Mouse (Mus musculus) mature B cell (primary cell): ENCODE measurements around the gene Fhl1.

Experiments used
- in situ Hi-C: fragments of 300-500 bp; cut with MboI; formaldehyde crosslinking; loops from 2 replicates; pipeline ENCODE4 v1.14.3; 2019

Fhl1 gene

GRCm38 (mm10) chrX:56731306-56732201 lies at the start of gene Fhl1:
TSS of gene Fhl1 (plus strand) at chrX:56731787.
- in situ Hi-C loops, result no loop called here

DNA sequence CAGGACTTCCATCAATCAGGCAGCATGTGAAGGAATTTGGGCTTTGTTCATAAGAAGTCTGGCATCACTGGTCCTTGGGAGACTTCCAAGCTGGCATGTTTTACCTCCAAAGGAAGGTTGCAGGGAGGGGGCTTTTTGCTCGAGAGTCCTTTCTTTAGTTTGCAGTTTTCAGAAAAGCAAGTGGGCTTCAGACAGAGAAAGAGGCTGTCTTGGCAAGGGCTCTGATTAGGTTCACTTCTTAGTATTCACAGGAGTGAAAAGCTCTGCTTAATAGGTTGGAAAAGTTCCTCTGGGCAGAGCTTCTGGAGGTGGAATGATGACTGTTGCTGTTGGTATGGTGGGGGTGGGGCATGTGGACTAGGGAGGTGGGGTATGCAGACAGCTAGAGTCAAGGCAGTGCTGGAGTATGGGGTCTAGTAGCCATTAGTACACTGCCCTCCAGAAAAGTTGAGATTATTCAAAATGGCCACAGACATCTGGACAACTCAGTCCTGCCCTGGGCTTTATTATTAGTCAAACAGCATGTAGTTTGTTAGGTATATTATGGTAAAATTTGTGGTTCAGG lies 49.3 kb upstream of the Fhl1 start:
- in situ Hi-C loops, result no loop called here

DNA sequence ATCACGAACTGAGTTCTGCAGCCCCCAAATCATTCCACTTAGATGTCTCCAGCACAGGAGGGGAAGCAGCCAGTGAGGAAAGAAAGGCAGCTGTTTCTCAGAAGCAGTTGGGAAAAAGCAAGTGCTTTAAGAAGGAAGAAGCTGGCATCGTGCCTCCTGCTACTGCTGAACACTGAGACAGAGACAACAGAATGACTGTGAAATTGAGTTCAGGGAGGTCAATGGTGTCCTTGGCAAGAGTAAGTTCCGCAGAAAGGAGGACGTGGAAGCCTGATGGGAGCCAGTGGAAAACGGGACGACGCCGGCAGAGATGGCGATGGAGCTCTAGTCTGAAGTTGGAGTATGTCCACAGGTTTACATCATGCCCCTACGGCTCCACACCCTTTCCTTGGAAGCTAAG lies 48.1 kb upstream of the Fhl1 start:
- in situ Hi-C loops, result no loop called here

DNA sequence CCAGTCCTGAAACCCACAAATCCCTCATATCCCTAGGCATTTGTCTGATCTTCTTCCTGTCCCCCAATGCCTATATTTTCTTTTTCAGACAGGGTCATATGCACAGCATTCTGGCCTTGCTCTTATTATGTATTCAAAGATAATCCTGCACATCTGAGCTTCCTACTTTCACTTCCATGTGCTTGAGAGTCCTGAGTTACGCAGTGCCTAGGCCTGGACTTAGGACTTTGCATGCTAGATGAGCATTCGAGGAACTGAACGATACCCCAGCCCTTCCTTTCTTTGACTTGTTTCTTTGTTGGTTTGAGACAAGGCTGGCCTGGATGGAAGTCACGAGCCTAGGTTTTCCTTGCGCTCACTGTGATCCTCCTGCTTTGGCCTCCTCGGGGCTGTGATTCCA lies 39.0 kb upstream of the Fhl1 start:
- in situ Hi-C loops, result no loop called here

DNA sequence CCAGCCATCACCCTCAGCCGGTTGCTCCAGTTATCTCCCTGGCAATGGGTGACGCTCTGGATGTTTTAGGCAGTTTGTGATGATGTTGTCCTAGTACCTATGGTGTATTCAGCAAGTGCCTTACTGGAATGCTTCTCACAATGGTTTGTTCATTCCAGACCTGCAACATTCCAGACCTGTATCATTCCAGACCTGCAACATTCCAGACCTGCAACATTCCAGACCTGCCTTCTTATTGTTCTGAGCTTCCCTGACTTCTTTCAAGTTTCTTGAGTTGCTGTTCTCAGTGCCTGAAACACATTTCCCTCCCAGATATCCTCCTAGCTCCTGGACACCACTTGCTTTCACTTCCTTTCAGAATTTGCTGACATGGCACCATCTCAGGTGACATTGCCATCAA lies 37.0 kb upstream of the Fhl1 start:
- in situ Hi-C loops, result no loop called here

DNA sequence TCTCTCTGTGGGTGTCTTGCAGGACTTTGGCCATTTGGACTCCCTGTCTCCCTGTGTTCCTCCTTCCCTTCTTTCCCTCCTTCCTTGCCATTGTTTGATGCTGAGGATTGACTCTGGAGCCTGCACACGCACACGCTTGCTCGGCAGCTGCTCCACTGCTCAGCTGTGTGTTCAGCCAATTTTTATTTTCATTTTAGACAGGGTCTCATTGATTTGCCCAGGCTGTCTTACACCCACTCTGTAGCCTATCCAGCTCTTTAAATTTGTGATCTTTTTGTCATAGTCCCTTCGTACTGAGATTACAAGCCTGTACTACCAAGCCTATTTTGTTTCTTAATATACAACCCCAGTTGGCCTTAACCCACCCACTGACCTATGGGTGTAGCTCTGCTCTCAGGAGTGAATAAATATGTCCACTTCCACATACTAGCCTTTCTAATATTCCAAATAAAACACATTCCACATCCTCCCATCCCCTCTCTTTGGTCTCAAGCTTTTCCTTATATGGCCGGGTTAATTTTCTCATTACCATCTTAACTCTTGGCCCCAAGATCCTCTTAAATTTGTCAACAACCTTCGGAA lies 34.3 kb upstream of the Fhl1 start:
- in situ Hi-C loops, result no loop called here

DNA sequence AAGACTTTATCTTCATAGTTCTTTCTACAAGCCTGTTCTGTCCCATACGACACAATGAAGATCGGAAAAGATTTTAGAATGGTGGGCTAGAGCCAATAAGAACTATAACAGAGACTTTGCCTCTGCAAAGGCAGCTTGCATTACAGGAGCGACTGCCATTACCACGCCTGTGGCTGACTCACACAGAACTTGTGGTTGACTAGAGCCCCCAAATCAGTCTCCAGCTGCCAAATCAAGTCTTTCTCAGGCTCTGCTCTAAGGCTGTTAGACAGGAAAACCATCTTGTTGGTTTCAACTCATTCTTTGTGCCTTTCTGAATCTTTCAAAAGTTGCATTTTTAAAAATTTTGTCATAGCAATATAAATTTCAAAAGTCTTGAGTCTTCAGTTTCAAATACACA lies 33.7 kb upstream of the Fhl1 start:
- in situ Hi-C loops, result no loop called here

GRCm38 (mm10) chrX:56701261-56701660 lies 30.3 kb upstream of the Fhl1 start:
- in situ Hi-C loops, result no loop called here

GRCm38 (mm10) chrX:56703965-56704562 lies 27.5 kb upstream of the Fhl1 start:
- in situ Hi-C loops, result no loop called here

DNA sequence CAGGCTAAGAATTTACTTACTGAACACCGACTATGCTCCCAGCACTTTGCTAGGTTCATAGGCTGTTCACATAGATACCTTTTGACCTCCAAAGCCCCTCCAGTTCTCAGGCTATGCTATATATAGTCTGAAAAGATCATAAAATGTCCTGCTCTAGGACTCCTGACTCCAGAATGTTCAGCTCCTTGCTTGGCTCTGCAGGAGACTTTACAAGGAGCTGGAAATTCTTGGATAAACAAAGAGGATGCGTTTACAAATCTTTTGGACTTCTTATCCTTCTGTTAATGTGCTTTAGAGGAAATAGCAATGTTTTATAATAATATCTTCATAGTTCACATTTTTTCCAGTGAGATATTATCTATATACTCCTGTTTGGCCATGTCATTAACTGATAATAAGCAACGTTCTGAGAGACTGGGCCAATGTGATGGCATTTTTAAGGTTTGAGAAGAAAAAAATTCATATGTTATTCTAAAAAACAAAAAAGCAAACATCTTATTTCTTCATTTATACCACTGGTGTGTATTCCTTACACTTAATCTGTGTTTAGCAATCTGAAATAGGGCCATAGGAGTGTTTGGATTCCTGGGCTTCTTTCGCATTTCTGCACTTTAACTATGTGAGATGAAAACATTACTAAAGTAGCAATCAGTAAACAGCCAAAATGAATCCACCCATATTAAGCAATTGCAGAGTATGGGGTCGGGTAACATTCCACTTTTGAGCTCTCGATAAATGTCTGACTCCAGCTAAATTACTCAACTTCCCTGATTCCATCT lies 22.8 kb upstream of the Fhl1 start:
- in situ Hi-C loops, result no loop called here

DNA sequence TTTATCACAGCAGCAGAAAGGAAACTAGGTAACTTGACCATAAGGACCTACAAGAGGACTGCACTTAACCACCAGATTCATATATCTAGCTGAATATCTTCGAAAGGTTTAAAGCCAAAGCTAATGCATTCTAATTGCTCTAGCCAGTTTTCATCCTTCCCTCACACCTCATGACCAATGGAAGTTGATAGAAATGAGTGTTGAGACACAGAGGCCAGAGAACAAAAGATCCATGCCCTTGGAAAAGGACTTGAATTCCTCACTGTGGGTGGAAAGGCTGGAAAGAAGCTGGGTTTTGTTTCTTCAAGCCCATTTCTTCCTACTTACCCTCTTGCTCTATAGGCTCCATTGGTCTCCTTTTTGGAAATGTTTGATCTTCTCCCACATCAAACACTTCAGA lies 21.1 kb upstream of the Fhl1 start:
- in situ Hi-C loops, result no loop called here

GRCm38 (mm10) chrX:56712666-56713065 lies 18.9 kb upstream of the Fhl1 start:
- in situ Hi-C loops, result no loop called here

DNA sequence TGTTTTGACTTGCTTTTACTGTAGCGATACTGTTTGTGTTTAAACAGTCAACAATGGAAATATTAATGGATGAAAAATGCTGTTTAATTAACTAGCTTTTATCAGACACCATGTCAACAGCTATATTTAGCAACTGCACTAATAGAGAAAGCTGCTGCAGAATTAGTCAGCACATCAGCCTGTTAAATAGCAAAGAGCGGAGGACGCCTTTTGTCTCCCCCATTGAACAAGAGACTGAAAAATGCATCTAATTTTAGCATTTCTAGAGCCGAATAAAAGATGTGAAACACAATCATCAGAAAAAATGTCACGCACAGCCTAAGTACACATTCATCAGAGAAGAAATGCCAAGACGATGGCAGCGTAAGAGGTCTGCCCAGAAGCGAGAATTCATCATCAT lies 9.0 kb upstream of the Fhl1 start:
- in situ Hi-C loops, result no loop called here

- in situ Hi-C loops, result no loop called here
These were observed 3.1 kb upstream of the Fhl1 start for GRCm38 (mm10) chrX:56728507-56728906.

- in situ Hi-C loops, result no loop called here
These were observed 720 bp upstream of the Fhl1 start for GRCm38 (mm10) chrX:56730828-56731305.

GRCm38 (mm10) chrX:56732401-56732800 lies 814 bp downstream of the Fhl1 start:
- in situ Hi-C loops, result no loop called here

DNA sequence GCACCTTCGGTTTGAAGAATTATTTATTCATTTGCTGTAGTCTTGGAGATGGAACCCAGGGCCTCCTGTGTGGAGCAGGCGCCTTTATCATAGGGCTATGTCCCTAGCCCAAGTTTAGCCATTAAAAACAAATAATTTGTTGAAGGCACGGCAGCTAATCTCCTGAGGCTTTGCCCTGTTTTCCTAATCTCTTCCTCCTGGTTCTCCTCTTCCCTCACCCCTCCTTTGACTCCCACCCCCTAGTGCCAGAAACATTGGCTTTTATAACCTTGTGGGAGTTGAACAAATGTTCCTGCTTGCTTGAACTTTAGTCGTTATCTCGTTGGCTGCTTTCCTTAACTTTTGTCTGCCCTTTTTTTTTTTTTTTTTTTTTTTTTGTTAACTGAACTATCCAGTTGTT lies 2.8 kb downstream of the Fhl1 start:
- in situ Hi-C loops, result no loop called here

GRCm38 (mm10) chrX:56736226-56736625 lies 4.6 kb downstream of the Fhl1 start:
- in situ Hi-C loops, result no loop called here

DNA sequence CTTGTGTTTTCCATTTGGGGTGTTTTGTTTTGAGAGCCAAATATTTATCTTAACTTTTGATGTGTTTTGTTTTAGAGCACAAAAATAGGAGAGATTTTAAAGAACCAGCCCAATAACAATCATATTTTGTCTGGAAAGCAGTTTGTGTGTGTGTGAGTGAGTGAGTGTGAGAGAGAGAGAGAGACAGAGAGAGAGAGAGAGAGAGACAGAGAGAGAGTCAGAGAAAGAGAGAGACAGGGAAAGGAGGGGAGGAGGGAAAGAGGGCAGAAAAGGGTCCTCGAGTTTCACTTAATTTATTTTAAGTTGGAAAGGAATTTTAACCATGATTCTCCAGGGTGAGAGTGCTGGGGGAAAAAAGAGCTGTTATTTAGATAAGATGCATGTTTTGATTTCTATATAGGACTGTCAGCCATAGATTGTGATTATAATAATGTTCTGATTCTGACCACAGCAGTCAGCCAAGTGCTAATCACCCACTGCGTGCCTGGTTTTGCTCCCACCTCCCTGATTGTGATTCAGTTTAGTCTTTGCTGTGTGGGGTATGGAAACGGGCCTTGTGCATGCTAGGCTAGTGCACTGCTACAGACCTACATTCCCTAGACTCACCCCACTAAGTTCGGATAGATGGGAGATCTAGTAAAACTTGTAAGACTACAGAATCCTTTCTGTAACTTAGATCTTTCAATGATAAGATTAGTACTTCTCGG lies 6.4 kb downstream of the Fhl1 start:
- in situ Hi-C loops, result no loop called here

DNA sequence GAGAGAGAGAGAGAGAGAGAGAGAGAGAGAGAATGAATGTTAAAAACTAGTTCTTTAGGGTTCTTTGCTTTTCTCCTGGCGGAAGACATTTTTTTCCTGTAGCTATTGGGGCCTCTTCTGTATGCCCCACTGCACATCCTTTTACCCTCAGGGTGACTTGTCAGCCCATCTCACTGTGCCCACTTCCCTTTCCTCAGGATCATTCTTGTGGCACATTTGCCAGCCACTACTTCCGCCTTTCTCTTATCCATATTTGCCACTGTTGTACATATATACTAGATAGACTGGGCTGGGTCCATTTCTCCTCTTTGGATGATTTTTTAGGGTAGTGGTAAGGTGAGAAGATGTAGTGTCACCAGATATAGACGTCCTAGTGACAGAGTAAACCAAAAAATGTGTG lies 9.8 kb downstream of the Fhl1 start:
- in situ Hi-C loops, result no loop called here

- in situ Hi-C loops, result no loop called here
These were observed 19.9 kb downstream of the Fhl1 start for GRCm38 (mm10) chrX:56751536-56751935.
